Mouse (Mus musculus) lung, postnatal 0 days (tissue): ENCODE measurements at regions not wholly inside any gene's neighbourhood (a gene's known extent, or its start where the extent isn't known, plus 50 kb on each side); places are given as distances from the start of the nearest gene placed in this dataset.

ENCODE experiments used
- ATAC-seq: fragments of 200-750 bp; cut with Nextera tagmentation; 2 replicates; pipeline ENCODE4 v1.8.0; 2017; ENCODE audit warnings: moderate library complexity
- DNase-seq: peaks from one replicate; pipeline ENCODE4 v3.0.0-alpha.2; 2016; ENCODE audit warnings: low spot score
- H3K27ac ChIP-seq: fragments of 300-500 bp; sonication (generic); 2 replicates; pipeline ENCODE4 v1.5.1; 2014; ENCODE audit warnings: antibody characterized with exemption, mild to moderate bottlenecking, low read length, mixed read lengths
- H3K27me3 ChIP-seq: fragments of 300-500 bp; sonication (generic); replicated peaks from 2 replicates; pipeline ENCODE4 v1.6.1; 2014; ENCODE audit warnings: low read length, mixed read lengths; ENCODE audit not compliant: insufficient read depth
- H3K36me3 ChIP-seq: fragments of 300-500 bp; sonication (generic); 2 replicates; pipeline ENCODE4 v1.6.1; 2014; ENCODE audit warnings: low read length, mixed read lengths; ENCODE audit not compliant: insufficient read depth
- H3K4me1 ChIP-seq: fragments of 300-500 bp; sonication (generic); 2 replicates; pipeline ENCODE4 v1.6.1; 2014; ENCODE audit warnings: antibody characterized with exemption, low read depth, low read length, mixed read lengths; ENCODE audit not compliant: insufficient read depth
- H3K4me2 ChIP-seq: fragments of 300-500 bp; sonication (generic); replicated peaks from 2 replicates; pipeline ENCODE4 v1.6.1; 2014; ENCODE audit warnings: low read depth, mild to moderate bottlenecking, low read length, moderate library complexity, mixed read lengths
- H3K4me3 ChIP-seq: fragments of 300-500 bp; sonication (generic); 2 replicates; pipeline ENCODE4 v1.5.1; 2014; ENCODE audit warnings: low read depth, low read length
- H3K9ac ChIP-seq: fragments of 300-500 bp; sonication (generic); replicated peaks from 2 replicates; pipeline ENCODE4 v1.6.1; 2014; ENCODE audit warnings: low read depth, mild to moderate bottlenecking
- H3K9me3 ChIP-seq: fragments of 300-500 bp; sonication (generic); 2 replicates; pipeline ENCODE4 v1.6.1; 2016; ENCODE audit warnings: low read length, mixed read lengths
- CTCF ChIP-seq: IDR thresholded peaks from 2 replicates; pipeline ENCODE4 v1.5.1; 2016; ENCODE audit warnings: antibody characterized with exemption, mild to moderate bottlenecking
- EP300 ChIP-seq: IDR thresholded peaks from 2 replicates; pipeline ENCODE4 v1.6.1; 2016; ENCODE audit warnings: antibody characterized with exemption, mild to moderate bottlenecking, control low read depth
- WGBS: fragments of 180-500 bp; shearing (Covaris S2); extraction: QIAGEN DNeasy Blood & Tissue Kit; methylation state at CpG from one replicate; pipeline ENCODE4 v1.1.7; 2014; 5-methylcytosine and 5-hydroxymethylcytosine counted together

DNA sequence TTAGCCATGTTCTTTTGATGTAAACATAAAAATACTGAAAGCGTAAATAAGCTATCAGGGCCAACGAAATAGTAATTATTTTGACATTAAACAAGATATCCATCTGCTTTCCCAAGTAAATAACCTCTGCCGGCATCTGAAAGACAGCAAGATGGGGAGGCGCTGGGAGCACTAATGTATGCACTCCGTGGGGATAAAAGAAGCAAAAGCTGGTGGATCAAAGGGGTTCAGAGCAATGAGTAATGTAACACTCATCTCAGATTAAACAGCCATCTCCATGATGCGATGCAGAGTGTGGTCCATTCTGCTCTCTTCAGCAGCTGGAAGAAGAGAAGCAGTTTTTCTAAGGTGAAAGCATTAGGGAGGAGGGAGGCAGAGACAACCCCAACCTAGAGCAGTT, 128.5 kb upstream of the Atp5g3 start:
- WGBS: 22% methylated on average over 6 of the region's 6 CpGs
- Histone ChIP-seq H3K27me3 (no peaks in the 10 kb centered on the region), H3K36me3 (no peaks in the 10 kb centered on the region), H3K9me3 (no peaks in the 10 kb centered on the region), H3K4me2 (no peak overlapping the region), H3K4me3 (no peak overlapping the region), H3K27ac (no peak overlapping the region), H3K4me1 (no peaks in the 10 kb centered on the region), H3K9ac (no peak overlapping the region)
- ATAC-seq (no peak), DNase-seq (no peak)
- TF ChIP-seq CTCF: no peak
- TF ChIP-seq EP300: no peak

- no peaks in the 10 kb centered on the region for H3K27me3 ChIP-seq
- DNase-seq: no peak
- H3K4me3 ChIP-seq: no peak overlapping the region
- ATAC-seq: no peak
- no peaks in the 10 kb centered on the region for H3K4me1 ChIP-seq
- no peak overlapping the region for H3K27ac ChIP-seq
- WGBS: 81% methylated on average over 9 of the region's 9 CpGs
- H3K9me3 ChIP-seq: no peaks in the 10 kb centered on the region
- H3K36me3 ChIP-seq: no peaks in the 10 kb centered on the region
- H3K4me2 ChIP-seq: no peak overlapping the region
- TF ChIP-seq CTCF: no peak
- no peak for TF ChIP-seq EP300
- no peak overlapping the region for H3K9ac ChIP-seq
Measured at GRCm38 (mm10) chr2:74036043-74036442, 124.9 kb upstream of the Atp5g3 start.

DNA sequence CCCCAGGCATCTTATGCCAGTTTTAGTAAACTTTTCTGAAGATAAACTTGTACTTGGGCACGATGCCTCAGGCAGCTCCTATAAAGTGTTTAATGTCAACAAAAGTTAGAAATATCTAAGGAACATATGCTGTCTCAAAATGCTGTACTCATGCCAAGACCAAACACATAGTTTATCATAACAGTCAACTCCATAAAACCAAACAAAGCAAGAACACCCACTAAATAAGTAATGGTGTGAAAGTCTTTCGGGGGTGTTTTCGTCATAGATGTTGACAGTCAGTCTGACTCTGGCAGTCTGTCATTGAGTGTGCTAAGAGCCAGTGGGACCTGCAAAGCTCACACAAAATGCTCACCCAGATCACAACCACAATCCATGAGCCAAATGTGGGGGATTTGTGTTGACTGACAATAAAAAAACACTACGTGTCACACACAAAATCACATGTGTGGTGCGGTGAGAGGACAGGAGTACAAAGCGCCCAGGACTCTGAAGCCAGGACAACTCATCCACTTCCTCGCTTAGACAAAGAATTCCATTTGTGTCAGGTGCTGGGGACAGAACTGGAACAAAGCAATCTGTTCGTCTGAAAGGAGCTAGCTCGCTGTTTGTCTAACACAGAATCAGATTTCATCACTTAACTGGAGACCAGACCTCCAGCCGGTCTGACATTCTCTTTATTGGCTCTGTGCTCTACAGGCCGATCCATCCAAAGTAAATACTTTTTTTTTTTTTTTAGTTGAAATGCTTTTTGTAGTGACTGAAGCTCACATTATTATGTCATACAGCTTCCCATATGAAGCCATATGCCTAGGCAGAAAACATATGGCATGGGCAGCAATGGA, 121.3 kb upstream of the Atp5g3 start:
- Histone ChIP-seq H3K4me1 (no peaks in the 10 kb centered on the region), H3K4me3 (no peak overlapping the region), H3K4me2 (no peak overlapping the region), H3K9ac (no peak overlapping the region), H3K9me3 (no peaks in the 10 kb centered on the region), H3K36me3 (no peaks in the 10 kb centered on the region), H3K27me3 (no peaks in the 10 kb centered on the region), H3K27ac (no peak overlapping the region)
- peak; percentile 68 for DNase-seq
- peak; percentile 55 for ATAC-seq
- TF ChIP-seq CTCF (no peak), EP300 (no peak)
- 27% methylated on average over 11 of the region's 11 CpGs for WGBS

GRCm38 (mm10) chr2:74029938-74030337, 118.8 kb upstream of the Atp5g3 start:
- ATAC-seq: no peak
- DNase-seq: no peak
- H3K4me3 ChIP-seq: no peak overlapping the region
- H3K27me3 ChIP-seq: no peaks in the 10 kb centered on the region
- no peaks in the 10 kb centered on the region for H3K36me3 ChIP-seq
- no peaks in the 10 kb centered on the region for H3K4me1 ChIP-seq
- H3K9me3 ChIP-seq: no peaks in the 10 kb centered on the region
- no peak overlapping the region for H3K9ac ChIP-seq
- TF ChIP-seq CTCF (no peak), EP300 (no peak)
- 84% methylated on average over 9 of the region's 9 CpGs for WGBS
- H3K27ac ChIP-seq: no peak overlapping the region
- no peak overlapping the region for H3K4me2 ChIP-seq

DNA sequence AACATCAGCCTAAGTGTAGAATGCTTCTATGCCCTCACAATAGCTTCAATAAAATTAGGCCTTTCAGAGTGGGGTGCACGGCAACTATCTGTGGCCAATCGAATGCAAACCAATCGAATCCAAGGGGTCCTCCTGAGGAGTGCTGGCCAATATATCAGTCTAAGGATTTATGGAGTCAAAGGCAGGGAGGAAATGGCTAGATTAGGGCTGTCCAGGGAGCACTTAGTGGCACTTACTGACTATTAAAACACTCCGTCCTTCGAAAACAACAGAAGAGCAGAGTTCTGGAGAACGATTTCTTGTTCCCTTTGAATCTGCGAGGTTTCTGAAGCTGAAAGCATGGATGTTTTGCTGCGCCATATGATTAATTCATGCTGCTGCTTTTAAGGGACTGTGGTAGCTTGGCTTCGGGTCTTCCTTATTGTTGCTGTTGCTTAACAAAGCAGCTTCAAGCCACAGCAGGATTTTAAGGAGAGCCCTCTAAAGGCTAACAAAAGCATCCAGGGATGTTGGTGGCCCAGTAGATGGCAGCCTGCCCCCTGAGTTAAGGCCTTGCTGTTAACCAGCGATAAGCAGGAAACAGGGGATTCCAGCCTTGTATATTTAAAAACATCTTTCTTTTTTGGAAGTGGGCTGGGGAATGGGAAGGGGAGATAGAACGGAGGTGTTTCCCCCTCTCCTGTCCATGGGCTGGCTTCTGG, 116.4 kb upstream of the Atp5g3 start:
- 0 out of 2 replicates have a peak overlapping the region, but pooled peaks have one; percentile 14 for H3K4me2 ChIP-seq
- H3K27me3 ChIP-seq: no peaks in the 10 kb centered on the region
- H3K27ac ChIP-seq: no peak overlapping the region
- ATAC-seq: no peak
- no peak for TF ChIP-seq EP300
- peak; percentile 64 for TF ChIP-seq CTCF
- no peak overlapping the region for H3K4me3 ChIP-seq
- no peak overlapping the region for H3K9ac ChIP-seq
- no peaks in the 10 kb centered on the region for H3K4me1 ChIP-seq
- DNase-seq: peak; percentile 49
- WGBS: 56% methylated on average over 11 of the region's 11 CpGs
- no peaks in the 10 kb centered on the region for H3K9me3 ChIP-seq
- H3K36me3 ChIP-seq: no peaks in the 10 kb centered on the region

DNA sequence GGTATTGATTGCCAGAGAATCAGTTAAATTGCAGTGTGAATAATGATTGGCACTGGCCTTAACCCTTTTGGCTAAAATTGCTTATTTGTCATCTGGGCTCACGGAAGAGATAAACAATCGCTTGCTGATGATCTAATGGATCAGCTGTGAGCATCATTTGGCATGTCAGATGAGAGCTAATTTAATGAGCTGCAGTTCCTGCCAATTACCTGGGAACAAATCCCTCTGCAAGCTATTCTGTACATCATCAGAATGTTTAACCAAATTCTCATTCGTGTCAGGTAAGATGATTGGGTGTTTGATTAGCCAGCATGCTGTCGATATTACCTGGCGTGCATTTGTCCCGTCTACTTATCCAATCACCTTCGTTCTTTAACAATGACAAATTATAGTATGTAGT, 104.0 kb upstream of the Atp5g3 start:
- H3K27ac ChIP-seq: no peak overlapping the region
- TF ChIP-seq EP300 (no peak), CTCF (no peak)
- H3K9me3 ChIP-seq: no peaks in the 10 kb centered on the region
- WGBS: 79% methylated on average over 7 of the region's 7 CpGs
- no peak for DNase-seq
- ATAC-seq: no peak
- H3K4me3 ChIP-seq: no peak overlapping the region
- no peak overlapping the region for H3K4me2 ChIP-seq
- H3K9ac ChIP-seq: no peak overlapping the region
- H3K36me3 ChIP-seq: no peaks in the 10 kb centered on the region
- H3K27me3 ChIP-seq: no peaks in the 10 kb centered on the region
- no peaks in the 10 kb centered on the region for H3K4me1 ChIP-seq
